Mouse (Mus musculus) adrenal gland, adult 18-20 months (tissue): ENCODE results near the gene Arhgef25. TPM values are rescaled to one million over a fixed set of nuclear protein-coding genes. Genes with fewer than 3 reads are reported as not detected.
"Not testable (repeated sequence)": the region's sequence is repeated elsewhere in the genome, so short reads cannot be mapped to it uniquely, and the experiment has no call there.

ENCODE experiments used
- DNase-seq, 2 experiments: peaks; one replicate each; pipeline ENCODE4 v3.0.0; 2021 to 2022; ENCODE audit warnings: low spot score in 2 of 2
- total RNA-seq, 2 experiments: library from RNA; stranded (reverse); gene quantifications; 1 replicate in 1 of 2; 2 replicates in 1 of 2; pipeline ENCODE4 v1.2.3; 2021

Arhgef25 gene
- total RNA-seq, 2 experiments from 2014 or later, result 18.8 to 20.3 TPM

DNA sequence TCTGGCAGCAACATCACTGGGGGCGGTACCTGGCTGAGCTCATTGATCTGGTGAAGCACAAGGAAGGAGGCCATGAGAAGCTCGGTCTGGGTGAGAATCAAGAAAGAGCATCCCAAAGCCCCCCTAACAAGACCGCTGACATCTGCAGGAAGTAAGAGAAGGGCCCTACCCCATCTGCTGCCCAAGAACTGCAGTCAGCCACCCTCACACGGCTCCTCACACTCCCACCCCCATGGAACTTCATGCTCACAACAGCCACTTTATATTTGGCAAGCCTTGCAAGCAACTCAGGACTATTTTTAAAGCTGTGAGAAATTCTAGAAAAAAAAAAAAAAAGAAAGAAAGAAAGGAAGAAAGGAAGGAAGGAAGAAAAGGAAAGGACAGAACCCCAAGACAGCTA is 19.0 kb upstream of the Arhgef25 start:
- no peak for DNase-seq

DNA sequence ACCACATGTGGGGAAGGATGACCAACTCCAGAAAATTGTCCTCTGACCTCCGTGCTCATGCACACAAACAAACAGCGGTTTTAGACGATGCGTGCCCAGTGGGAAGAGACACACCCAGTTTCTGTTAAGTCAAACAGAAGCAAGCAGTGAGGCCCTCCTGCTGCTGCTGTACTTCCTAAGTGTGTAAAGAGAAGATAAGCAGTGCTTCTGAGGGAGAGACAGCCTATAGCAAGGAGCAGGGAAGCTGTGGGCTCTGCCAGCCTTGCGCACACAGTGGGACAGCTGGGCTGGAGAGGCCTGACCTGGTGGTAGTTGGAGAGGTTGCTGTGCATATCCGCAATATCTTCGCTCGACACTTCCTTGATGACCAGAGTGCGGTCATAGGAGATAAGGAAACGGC is 15.5 kb upstream of the Arhgef25 start:
- no peak for DNase-seq

DNA sequence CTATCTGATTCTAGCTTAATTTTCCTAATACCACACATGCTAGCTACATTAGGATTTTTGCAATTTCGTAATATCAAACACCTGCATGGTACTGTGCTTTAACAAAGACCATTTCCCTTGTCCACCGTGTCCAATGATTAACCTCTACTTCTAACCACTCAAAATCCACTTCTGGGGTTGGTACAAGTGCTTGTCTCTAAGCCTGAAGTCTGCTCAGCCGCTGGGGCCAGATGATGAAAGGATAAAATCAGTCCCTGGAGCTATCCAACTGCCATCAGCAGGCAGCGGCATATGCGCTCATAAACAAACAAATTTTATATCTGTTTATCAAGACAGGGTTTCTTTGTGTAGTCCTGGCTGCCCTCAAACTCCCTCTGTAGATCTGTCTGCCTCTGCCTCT is 14.7 kb upstream of the Arhgef25 start:
- no peak for DNase-seq

DNA sequence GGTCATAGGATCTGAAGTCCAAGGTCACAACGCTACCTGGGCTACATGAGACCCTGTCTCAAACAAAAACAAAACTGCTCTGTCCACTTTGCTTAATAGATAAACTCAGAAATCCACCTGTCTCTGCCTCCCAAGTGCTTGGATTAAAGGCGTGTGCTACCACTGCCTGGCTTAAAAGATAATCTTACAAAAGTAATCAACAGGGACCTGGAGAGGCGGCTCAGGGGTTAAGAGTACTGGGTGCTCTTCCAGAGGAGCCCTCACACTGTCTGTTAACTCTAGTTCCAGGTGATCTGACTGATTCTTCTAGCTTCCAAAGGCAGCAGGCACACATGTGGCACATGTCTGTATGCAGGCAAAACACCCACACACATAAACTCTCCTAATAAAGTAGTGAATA is 13.2 kb upstream of the Arhgef25 start:
- no peak for DNase-seq

DNA sequence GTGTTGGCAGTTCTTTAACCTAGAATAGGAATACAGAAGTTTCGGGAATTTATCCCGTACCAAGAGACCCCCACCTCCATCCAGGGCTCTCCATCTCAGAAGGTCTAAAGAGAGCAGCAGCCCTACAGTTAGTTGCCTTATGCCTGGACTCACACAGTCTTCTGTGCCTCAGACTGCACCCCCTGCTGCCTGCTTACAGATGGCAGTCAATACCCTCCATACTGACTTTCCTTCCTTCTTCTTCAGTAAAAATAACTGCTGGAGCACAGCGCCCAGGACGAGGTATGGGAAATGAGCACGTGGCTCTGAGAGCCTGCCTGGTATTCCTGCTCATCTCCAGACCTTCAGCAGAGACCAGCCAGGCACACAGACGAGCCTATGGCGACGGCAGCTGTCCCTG is 10.4 kb upstream of the Arhgef25 start:
- DNase-seq, result no peak

DNA sequence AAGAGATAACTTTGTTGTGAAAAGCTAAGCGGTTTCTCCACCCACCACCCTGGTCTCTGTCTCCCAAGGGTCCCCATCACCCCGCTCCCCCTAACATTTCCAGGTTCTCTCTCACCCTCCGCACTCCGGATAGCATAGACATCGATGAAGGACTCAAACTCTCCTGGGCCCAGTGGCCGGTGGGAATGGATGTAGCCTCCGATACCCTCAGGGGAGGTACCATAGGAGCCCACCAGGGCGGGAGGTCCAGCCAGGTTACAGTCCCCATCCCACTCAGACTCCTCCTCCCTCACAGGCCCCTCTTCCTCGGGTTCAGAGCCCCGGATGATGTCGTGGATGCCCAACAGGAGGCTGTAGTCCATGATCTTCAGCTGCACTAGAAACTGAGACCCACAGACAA is 9.6 kb upstream of the Arhgef25 start:
- no peak for DNase-seq

DNA sequence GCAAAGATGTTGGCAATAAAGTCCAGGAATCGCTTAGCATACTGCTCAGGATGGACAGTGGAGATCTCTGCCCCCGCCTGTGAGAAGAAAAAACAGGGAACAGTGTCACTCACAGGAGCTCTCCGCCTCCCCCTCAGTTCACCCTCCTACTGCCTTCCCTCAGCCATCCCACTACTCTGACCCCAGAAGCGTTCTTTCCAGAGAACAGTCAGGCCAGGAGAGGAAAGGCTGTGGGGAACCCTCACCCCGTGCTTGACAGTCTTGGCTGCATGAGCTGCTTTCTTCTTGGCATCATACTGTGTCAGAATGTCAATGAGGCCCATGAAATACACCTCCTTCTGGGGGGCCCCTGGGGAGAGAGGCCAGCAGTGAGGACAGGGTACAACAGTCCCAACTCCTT is 9.2 kb upstream of the Arhgef25 start:
- DNase-seq, result no peak

DNA sequence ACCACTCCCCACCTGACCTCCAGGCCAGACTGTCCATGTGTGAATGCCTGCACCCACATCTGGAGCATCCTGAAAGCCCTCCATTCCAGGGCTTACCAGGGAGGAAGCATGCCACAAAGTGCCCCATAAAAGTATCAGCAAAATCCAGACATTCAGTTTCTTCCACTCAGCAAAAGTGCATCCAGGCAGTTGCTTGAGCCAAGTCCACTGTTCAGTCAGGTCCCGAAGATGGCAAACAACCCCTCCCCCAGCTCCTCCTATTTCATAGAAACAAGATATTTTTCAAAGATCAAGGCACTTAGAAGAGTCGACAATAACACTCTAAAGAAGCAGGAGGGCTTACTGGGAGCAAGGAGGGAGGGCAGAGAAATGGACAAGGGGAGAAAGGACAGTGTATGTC is 8.6 kb upstream of the Arhgef25 start:
- DNase-seq, result no peak

DNA sequence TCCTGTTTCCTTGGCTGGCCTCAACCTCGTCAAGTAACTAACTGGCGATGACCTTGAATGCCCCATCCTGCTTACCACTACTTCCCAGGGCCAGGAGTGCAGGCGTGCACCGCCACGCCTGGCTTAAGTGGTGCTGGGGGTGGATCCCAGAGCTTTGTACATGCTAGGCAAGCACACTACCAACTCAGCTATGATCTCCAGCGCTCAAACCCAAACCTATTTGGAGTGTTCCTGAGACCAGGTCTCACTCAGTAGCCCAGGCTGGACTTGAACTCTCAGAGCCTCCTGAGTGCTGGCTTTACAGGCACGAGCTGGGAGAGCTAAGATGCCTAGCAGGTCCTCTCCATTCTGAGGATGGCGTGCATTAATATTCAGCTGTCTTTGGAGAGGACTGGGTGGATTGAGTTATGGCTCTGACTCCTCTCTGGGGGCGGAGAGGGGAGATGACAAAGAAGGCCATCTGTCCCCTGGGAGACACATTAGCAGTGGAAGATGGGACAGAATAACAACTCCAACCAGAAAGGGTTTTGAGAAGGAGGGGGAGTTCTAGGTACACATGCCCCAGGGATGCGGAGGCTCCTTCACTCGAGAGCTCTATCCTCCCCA is 7.7 kb upstream of the Arhgef25 start:
- DNase-seq, result no peak

DNA sequence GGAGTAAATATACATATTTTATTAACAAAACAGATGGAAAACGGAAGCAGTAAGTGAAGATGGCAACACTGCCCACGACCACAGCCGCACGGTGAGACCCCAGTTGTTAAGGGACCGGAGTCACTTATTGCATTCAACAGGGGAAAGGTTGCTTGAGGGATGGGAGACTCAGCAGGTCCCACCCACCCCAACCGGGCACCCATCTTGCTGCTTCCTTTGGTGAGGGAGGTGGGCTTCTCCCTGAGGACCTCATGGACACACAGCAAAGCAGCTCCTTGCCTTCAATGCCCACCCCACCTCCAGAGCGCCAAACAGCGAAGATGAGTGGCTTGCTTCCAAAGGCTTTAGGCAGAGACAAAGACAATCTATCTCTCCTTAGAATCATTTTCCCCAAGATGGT is 7.2 kb upstream of the Arhgef25 start:
- no peak for DNase-seq

DNA sequence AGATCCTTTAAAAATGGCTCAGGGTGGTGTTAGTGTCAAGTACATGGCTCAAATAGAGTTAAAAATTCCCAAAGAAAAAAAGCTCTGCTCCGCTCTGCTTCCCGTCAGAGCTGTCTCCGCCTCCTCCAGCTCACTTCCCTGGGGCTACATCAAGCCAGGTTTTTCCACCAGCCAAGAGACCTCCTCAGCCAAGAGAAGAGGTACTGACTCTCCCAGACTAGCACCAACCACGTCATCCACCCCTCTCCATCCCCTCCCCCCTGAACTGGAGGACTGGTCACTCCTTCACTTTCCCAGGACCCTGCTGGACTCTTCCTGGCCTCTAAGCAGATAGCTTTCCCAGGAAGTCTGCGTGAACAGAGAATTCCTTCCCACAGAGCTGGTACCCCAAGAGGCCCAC is 6.5 kb upstream of the Arhgef25 start:
- DNase-seq, result peak in 1 of 2 experiments; percentile 38

DNA sequence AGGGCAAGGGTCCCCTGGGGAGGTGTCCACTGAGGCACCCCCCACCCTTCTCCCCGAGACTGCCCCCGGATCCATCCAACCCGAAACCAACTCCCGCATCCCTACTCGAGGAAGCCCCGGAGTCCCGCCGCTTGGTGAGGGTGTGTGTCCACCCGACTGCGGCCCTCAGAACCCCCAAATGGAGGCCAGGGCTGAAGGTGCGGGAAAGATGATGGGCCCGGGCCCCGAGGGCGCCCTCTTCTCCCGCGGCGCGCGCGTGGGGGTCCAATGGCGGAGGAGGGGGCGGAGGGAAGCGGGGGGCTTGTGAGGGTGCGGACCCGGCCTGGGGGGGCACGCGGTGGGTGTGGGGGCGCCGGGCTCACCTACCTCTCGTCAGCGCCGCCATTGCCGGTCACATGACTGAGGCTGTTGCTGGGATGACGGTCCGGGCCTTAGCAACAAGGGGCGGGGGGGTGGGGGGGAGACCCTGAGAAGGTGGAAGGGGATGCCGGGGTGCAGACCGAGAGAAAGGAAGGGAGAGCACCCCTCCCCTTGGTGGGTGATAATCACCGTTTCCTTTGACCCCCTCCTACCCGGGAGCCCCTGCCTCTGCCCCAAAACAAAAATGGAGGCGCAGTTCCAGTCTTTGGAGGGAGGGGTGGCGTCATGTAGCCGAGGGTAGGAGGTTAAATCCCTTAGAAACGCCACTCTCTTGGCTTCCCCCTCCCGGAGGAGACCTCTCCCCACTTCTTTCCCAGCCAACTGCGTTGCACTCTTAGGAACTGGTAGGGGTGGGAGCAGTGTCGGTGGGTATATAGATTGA is 5.6 kb upstream of the Arhgef25 start, which contains the start of gene Dtx3:
Gene Dtx3, minus strand, starts transcription at position 401 of the 802 bp plus-strand sequence.
- DNase-seq, result peak in 1 of 2 experiments; percentile 28

DNA sequence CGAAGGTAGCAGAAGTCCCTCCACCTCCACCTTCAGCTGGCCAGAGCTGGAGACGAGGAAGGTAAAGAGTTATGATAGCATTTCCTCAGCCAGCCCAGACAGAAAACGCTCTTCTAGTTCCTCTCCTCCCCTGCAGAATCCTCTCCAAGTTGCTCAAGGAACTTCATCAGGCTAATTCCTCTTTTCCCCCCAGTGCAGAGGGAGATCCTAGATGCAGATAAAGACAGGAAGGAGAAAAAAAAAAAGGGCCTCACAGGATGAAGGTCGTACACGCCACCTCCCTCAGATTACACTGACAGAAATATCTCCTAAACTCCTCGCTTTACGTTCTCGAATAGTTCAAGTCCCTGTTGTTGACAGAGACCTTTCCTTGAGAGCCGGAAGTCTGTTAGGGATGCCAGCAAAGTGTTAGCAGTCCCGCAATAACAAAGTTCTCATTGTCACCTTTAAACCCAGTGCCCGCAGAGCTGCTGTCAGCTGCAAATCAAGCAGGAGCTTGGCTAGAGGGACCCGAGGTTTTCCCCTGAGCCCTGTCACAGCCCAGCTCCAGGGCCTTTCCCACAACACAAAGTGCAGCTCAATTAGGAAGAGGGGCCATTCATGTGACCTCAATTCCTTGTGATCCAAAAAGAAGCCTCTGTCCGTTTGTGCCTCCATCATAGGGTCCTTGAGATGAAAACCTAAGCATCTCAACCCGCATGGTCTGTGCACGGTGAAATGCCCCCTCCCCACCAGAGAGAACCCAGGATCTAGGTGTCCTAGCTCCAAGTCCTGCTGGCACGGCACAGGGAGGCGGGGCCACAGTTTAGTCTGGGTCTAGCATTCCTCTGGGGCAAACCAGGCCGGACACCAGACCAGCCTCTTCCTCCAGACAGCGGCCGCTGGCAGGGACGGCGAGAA is 4.8 kb upstream of the Arhgef25 start:
- peak; percentile 58 to 66 for DNase-seq

DNA sequence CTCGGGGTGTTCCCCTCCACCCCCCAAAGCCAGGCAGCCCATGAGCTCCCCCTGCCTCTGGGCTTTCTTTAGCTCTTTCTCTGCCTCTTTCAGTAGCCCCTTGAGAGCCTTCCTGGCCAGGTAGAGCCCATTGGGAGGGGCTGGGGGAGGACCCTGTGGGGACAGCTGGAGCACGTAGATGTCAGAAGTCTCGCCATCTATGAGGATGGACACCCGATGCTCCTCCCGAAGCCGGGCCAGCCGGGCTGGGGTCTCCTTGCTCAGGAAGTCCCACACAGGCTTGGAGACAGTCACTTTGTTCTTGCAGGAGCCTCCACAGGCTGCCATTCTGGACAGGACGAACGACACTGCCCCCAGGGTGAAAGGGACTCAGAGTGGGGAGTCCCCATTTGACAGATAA is 3.1 kb upstream of the Arhgef25 start:
- DNase-seq, result no peak

DNA sequence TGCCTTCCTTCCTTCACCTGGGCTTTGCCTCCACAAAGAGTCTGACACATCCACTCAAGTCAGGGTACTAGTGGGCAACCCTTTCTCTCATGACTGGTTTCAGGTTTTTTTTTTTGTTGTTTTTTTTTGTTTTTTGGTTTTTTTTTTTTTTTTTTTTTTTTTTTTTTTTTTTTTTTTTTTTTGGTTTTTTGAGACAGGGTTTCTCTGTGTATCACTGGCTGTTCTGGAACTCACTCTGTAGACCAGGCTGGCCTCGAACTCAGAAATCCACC is 2.1 kb upstream of the Arhgef25 start:
- not testable (repeated sequence) for DNase-seq

DNA sequence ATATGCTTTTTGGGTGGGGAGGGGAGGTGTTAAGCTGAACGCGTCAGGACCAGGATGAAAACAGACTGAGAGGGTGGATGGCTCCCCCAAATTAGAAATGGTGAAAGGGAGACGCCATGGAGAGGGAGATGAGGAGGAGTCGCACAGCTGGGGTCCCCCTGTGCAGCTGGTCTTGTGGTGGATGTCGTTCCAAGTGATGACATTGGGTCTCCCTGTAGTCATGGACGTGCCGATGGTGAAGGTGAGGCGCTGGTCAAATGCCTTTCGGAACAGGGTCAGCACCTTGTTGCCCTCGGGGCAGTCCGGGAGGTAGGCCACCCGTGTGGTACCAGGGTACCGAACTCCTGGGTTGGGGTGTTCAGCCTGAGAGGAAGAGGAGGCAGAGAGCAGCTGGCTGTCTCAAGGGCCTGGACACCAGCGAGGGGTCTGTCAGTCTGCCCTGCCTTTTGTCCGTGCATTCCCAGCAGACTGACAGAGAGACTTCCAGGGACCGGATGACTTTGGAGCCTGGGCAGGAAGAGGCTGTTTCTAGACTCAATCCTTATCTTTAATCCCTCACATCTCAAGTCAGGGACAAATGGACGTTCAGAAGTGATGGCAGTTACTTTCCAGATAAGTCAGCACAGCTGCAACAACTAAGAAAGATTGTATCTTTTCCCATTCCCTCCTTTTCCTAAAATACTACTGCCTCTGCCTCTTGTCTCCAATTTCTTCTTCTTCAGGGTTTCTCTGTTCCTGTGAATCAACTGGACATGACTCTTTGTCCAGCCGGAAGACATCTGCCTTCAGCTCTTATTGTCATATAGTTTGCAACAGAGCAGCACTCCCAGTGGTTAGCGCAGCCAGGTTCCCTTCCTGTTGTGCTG is 1.5 kb upstream of the Arhgef25 start:
- DNase-seq, result no peak

DNA sequence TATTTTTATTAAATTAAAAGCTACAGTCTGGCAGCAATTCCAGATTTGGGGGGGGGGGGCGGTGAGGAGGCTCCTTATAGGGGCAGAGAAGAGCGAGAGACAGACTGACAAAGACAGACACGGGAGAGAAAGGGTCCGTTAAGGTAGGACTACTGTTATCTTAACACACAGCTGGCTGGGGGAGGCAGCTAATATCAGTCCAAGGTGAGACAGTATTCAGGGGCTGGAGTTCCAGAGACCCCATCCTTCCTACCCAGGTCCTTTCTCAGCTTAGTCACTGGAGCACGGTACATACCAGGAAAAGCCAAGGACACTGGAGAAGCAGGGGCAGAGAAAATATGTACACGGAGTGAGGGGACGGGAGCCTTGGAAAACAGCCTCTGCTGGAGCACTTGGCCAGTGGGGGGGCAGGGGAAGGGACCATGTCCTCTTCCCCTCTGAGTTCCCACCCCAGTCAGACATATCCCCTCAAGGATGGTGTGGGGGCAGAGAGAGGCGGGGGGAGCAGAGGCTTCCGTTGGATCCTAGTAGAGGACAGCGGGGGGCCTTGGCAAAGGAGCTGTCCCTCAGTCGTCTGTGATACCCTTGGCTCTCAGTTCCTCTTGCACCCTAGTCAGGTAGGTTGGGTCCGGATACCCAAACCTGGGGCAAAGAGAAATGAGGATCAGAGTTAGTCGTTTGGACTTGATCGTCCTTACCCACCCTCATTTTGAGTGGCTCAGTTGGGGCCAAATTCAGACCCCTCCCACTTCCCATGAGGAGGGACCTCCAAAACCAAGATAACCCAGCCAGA is 711 bp upstream of the Arhgef25 start:
- DNase-seq, result no peak

DNA sequence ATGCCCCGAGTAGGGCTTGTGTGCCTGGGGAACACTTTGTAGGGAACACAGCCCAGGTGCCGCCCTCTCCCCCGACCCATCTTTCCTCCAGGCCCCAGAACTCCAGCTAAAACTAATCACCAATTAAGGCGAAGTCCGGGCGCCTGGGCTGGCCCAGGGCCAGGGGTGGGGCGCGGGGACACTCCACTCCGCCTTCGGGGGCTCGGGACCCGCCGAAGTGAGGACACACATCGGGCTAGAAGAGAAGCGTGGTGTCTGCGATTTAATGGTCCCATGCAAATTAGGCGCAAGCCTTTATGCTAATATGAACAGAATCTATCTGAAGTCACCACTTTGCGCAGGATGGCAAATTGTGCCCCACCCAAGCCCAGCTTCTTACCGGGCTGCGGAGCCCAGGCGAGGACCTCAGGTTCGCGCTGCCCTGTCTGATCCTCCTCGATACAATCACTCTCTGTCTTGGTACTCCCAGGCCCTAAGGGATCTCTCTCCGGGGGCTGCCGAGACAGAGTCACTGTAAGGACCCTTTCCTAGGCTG is 700 bp downstream of the Arhgef25 start:
- peak in 1 of 2 experiments; percentile 28 for DNase-seq

DNA sequence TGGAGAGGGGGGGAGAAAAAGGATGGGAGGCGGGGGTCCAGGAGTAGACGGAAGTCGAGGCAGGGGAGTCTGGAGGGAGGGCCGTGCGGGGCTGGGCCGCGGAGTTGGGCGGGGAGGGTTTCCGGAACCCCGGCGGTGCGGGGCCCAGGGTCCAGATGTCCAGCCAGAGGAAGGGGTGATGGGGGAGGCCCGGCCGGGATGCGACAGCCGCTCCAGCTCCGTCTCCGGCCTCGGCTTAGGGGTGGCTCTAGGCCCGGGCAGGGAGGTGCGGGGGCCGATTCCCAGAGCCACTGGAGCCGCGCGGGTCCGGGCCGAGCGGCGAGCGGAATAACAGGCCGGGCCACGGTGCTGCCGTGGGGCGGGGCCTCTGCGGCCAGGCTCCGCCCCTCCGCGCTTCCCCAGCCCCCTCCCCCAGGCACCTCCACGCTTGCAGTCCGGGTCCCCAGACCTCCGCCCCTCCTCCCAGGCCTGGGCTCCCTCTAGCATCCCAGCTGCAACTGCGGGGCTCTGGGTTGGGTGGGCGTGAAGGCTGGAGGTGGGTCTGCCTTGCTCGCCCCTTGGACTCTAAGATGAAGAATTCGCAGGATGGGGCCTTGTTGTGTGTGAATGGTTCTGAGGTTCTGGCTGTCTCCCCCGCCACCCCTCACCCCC is 1.3 kb downstream of the Arhgef25 start:
- peak; percentile 58 to 64 for DNase-seq
